Mouse (Mus musculus): ENCODE data around the gene Cradd.

GRCm38 (mm10) chr10:95334826-95335225 lies 10.9 kb upstream of the Cradd start:
- no peak for TF ChIP-seq CTCF (conservative IDR thresholded peaks at IDR 0.05; ENCODE audit: low read length)
- no peak for TF ChIP-seq POU5F1 (IDR thresholded peaks at IDR 0.05; ENCODE audit: borderline replicate concordance, low read length)

Measured in E14TG2a.4 (cell line).